Mouse (Mus musculus) kidney, embryonic 15.5 days (tissue): ENCODE data around the gene Fsd2. TPM values are rescaled to one million over a fixed set of nuclear protein-coding genes. Genes with fewer than 3 reads are reported as not detected.

Experiments
- ATAC-seq: fragments of 200-750 bp; cut with Nextera tagmentation; replicated peaks from 2 replicates; pipeline ENCODE4 v1.8.0; 2017; ENCODE audit warnings: moderate TSS enrichment; ENCODE audit not compliant: low FRiP score
- H3K27ac ChIP-seq: fragments of 300-500 bp; sonication (generic); 2 replicates; pipeline ENCODE4 v1.5.1; 2015; ENCODE audit warnings: mild to moderate bottlenecking, inconsistent platforms
- H3K27me3 ChIP-seq: fragments of 300-500 bp; sonication (generic); 2 replicates; pipeline ENCODE4 v1.6.1; 2015; ENCODE audit warnings: inconsistent platforms
- H3K36me3 ChIP-seq: fragments of 300-500 bp; sonication (generic); 2 replicates; pipeline ENCODE4 v1.6.1; 2015; ENCODE audit warnings: inconsistent platforms
- H3K4me1 ChIP-seq: fragments of 300-500 bp; sonication (generic); 2 replicates; pipeline ENCODE4 v1.6.1; 2015; ENCODE audit warnings: inconsistent platforms
- H3K4me2 ChIP-seq: fragments of 300-500 bp; sonication (generic); 2 replicates; pipeline ENCODE4 v1.6.1; 2015; ENCODE audit warnings: moderate library complexity, mild to moderate bottlenecking, inconsistent platforms
- H3K4me3 ChIP-seq: fragments of 300-500 bp; sonication (generic); replicated peaks from 2 replicates; pipeline ENCODE4 v1.5.1; 2015; ENCODE audit warnings: mild to moderate bottlenecking, inconsistent platforms
- H3K9ac ChIP-seq: fragments of 300-500 bp; sonication (generic); 2 replicates; pipeline ENCODE4 v1.6.1; 2015; ENCODE audit warnings: mild to moderate bottlenecking, inconsistent platforms
- H3K9me3 ChIP-seq: fragments of 300-500 bp; sonication (generic); replicated peaks from 2 replicates; pipeline ENCODE4 v1.6.1; 2016; ENCODE audit warnings: inconsistent platforms
- WGBS: fragments of 180-500 bp; shearing (Covaris S2); methylation state at CpG from one replicate; pipeline ENCODE4 v1.1.7; 2015; ENCODE audit warnings: mixed read lengths; 5-methylcytosine and 5-hydroxymethylcytosine counted together
- polyA plus RNA-seq: library from polyadenylated mRNA; unstranded; fragments of >200 nt; fragmentation: Nextera tagmentation; extraction: Ambion mirVana; gene quantifications from 2 replicates; pipeline ENCODE4 v1.2.1, GENCODE M21; 2015

The Fsd2 gene
- polyA plus RNA-seq, 1 experiment from 2014 or later: 0.25 TPM

- peaks cover 11% of the 10 kb centered on the region for H3K36me3 ChIP-seq
- peak within 1 kb of the TSS; percentile 81 for H3K4me2 ChIP-seq
- 1% methylated on average over 85 of the region's 96 CpGs for WGBS
Measured at GRCm38 (mm10) chr7:81571108-81571940, 4.6 kb upstream of the Fsd2 start, which contains the start of gene Whamm. Gene Whamm (plus strand): TSS chr7:81571266.

GRCm38 (mm10) chr7:81570752-81571107, 4.0 kb upstream of the Fsd2 start:
- Histone ChIP-seq H3K9ac (no peak overlapping the region), H3K4me2 (peak overlapping the region; percentile 81), H3K4me1 (peaks cover 12% of the 10 kb centered on the region), H3K27me3 (no peaks in the 10 kb centered on the region), H3K4me3 (peak overlapping the region; percentile 96), H3K36me3 (peaks cover 10% of the 10 kb centered on the region), H3K27ac (peak overlapping the region; percentile 97; the same call in 1 of the 2 replicates), H3K9me3 (no peaks in the 10 kb centered on the region)
- no peak for ATAC-seq
- WGBS: 5% methylated on average over 5 of the region's 5 CpGs

More at GRCm38 (mm10) chr7:81571108-81571940, 4.6 kb upstream of the Fsd2 start, which contains the start of gene Whamm:
- H3K4me1 ChIP-seq: peaks cover 12% of the 10 kb centered on the region
- ATAC-seq: peak; percentile 100
- peak within 1 kb of the TSS; percentile 96 for H3K4me3 ChIP-seq
- no peaks in the 10 kb centered on the region for H3K27me3 ChIP-seq
- H3K27ac ChIP-seq: peak within 1 kb of the TSS; percentile 97
- no peaks in the 10 kb centered on the region for H3K9me3 ChIP-seq
- peak within 1 kb of the TSS; percentile 90 for H3K9ac ChIP-seq

- Histone ChIP-seq H3K4me1 (peaks cover 12% of the 10 kb centered on the region), H3K36me3 (peaks cover 5% of the 10 kb centered on the region), H3K4me2 (no peak overlapping the region), H3K27me3 (no peaks in the 10 kb centered on the region), H3K9ac (no peak overlapping the region), H3K27ac (no peak overlapping the region), H3K9me3 (no peaks in the 10 kb centered on the region), H3K4me3 (no peak overlapping the region)
- no peak for ATAC-seq
- WGBS: 82% methylated on average over 3 of the region's 3 CpGs
Measured at GRCm38 (mm10) chr7:81570271-81570670, 3.5 kb upstream of the Fsd2 start.

- no peak overlapping the region for H3K9ac ChIP-seq
- H3K4me1 ChIP-seq: peaks cover 12% of the 10 kb centered on the region
Measured at GRCm38 (mm10) chr7:81569851-81570250, 3.1 kb upstream of the Fsd2 start.

GRCm38 (mm10) chr7:81567396-81567795, 652 bp upstream of the Fsd2 start:
- no peak for ATAC-seq
- no peaks in the 10 kb centered on the region for H3K27me3 ChIP-seq
- no peak overlapping the region for H3K4me3 ChIP-seq
- no peak overlapping the region for H3K4me2 ChIP-seq
- no peaks in the 10 kb centered on the region for H3K9me3 ChIP-seq
- no peak overlapping the region for H3K9ac ChIP-seq
- H3K36me3 ChIP-seq: no peaks in the 10 kb centered on the region
- peaks cover 4% of the 10 kb centered on the region for H3K4me1 ChIP-seq
- no peak overlapping the region for H3K27ac ChIP-seq
- WGBS: 90% methylated on average over 5 of the region's 5 CpGs

More at GRCm38 (mm10) chr7:81569851-81570250, 3.1 kb upstream of the Fsd2 start:
- Histone ChIP-seq H3K4me3 (no peak overlapping the region), H3K27ac (no peak overlapping the region), H3K9me3 (no peaks in the 10 kb centered on the region), H3K4me2 (no peak overlapping the region), H3K36me3 (peaks cover under 1% of the 10 kb centered on the region), H3K27me3 (no peaks in the 10 kb centered on the region)
- no peak for ATAC-seq
- WGBS: 93% methylated on average over 1 of the region's 1 CpGs

GRCm38 (mm10) chr7:81566332-81566731, 412 bp downstream of the Fsd2 start:
- H3K36me3 ChIP-seq: no peaks in the 10 kb centered on the region
- no peaks in the 10 kb centered on the region for H3K27me3 ChIP-seq
- H3K9me3 ChIP-seq: no peaks in the 10 kb centered on the region
- no peak overlapping the region for H3K4me3 ChIP-seq
- no peak overlapping the region for H3K27ac ChIP-seq
- H3K4me1 ChIP-seq: no peaks in the 10 kb centered on the region
- no peak for ATAC-seq
- H3K9ac ChIP-seq: no peak overlapping the region
- WGBS: 72% methylated on average over 4 of the region's 4 CpGs
- H3K4me2 ChIP-seq: no peak overlapping the region

GRCm38 (mm10) chr7:81565381-81566055, 1.2 kb downstream of the Fsd2 start:
- WGBS: 66% methylated on average over 7 of the region's 7 CpGs
- ATAC-seq: no peak
- no peaks in the 10 kb centered on the region; the same call in 1 of the 2 replicates for H3K4me1 ChIP-seq
- H3K9me3 ChIP-seq: no peaks in the 10 kb centered on the region
- no peak overlapping the region for H3K4me2 ChIP-seq
- H3K36me3 ChIP-seq: no peaks in the 10 kb centered on the region
- H3K4me3 ChIP-seq: no peak overlapping the region
- no peak overlapping the region for H3K9ac ChIP-seq
- H3K27me3 ChIP-seq: no peaks in the 10 kb centered on the region
- no peak overlapping the region for H3K27ac ChIP-seq

GRCm38 (mm10) chr7:81564766-81565165, 2.0 kb downstream of the Fsd2 start:
- Histone ChIP-seq H3K27ac (no peak overlapping the region), H3K4me1 (no peaks in the 10 kb centered on the region; the same call in 1 of the 2 replicates), H3K4me2 (no peak overlapping the region), H3K27me3 (no peaks in the 10 kb centered on the region), H3K36me3 (no peaks in the 10 kb centered on the region), H3K4me3 (no peak overlapping the region), H3K9me3 (no peaks in the 10 kb centered on the region), H3K9ac (no peak overlapping the region)
- no peak for ATAC-seq
- WGBS: 76% methylated on average over 7 of the region's 7 CpGs

GRCm38 (mm10) chr7:81563506-81564015, 3.2 kb downstream of the Fsd2 start:
- Histone ChIP-seq H3K27me3 (no peaks in the 10 kb centered on the region), H3K36me3 (no peaks in the 10 kb centered on the region), H3K9me3 (no peaks in the 10 kb centered on the region), H3K27ac (no peak overlapping the region), H3K4me1 (no peaks in the 10 kb centered on the region; the same call in 1 of the 2 replicates), H3K9ac (no peak overlapping the region), H3K4me3 (no peak overlapping the region), H3K4me2 (no peak overlapping the region)
- 87% methylated on average over 4 of the region's 4 CpGs for WGBS
- ATAC-seq: no peak

- H3K4me1 ChIP-seq: no peaks in the 10 kb centered on the region; the same call in 1 of the 2 replicates
- H3K4me2 ChIP-seq: no peak overlapping the region
- WGBS: 72% methylated on average over 5 of the region's 5 CpGs
- H3K4me3 ChIP-seq: no peak overlapping the region
- H3K9me3 ChIP-seq: no peaks in the 10 kb centered on the region
- no peak for ATAC-seq
- no peak overlapping the region for H3K27ac ChIP-seq
- no peaks in the 10 kb centered on the region for H3K27me3 ChIP-seq
- H3K9ac ChIP-seq: no peak overlapping the region
- no peaks in the 10 kb centered on the region for H3K36me3 ChIP-seq
Measured at GRCm38 (mm10) chr7:81561211-81561610, 5.5 kb downstream of the Fsd2 start.

- WGBS: 61% methylated on average over 8 of the region's 8 CpGs
- Histone ChIP-seq H3K4me2 (no peak overlapping the region), H3K4me3 (no peak overlapping the region), H3K9ac (no peak overlapping the region), H3K4me1 (no peaks in the 10 kb centered on the region; the same call in 1 of the 2 replicates), H3K27me3 (no peaks in the 10 kb centered on the region), H3K27ac (no peak overlapping the region), H3K9me3 (no peaks in the 10 kb centered on the region), H3K36me3 (no peaks in the 10 kb centered on the region)
- no peak for ATAC-seq
Measured at GRCm38 (mm10) chr7:81560101-81561049, 6.4 kb downstream of the Fsd2 start.
